Mouse (Mus musculus): ENCODE measurements around the gene Ppfia4. TPM values are rescaled to one million over a fixed set of nuclear protein-coding genes. Genes with fewer than 3 reads are reported as not detected.
A peak's percentile ranks its signal among the peaks of the same experiment; 100 is the strongest.

Gene Ppfia4
- total RNA-seq (2022) = under 1 TPM; 0.21 to 0.65 (median 0.55) TPM

- peak; percentile 18 to 55 for DNase-seq (ENCODE audit: low spot score in 2 of 2)
These were observed at the start of gene Ppfia4 for GRCm38 (mm10) chr1:134332770-134333271. Ppfia4 (minus strand) TSS chr1:134332928.

- no peak for DNase-seq (ENCODE audit: low spot score in 2 of 2)
These were observed 49.3 kb upstream of the Ppfia4 start for GRCm38 (mm10) chr1:134381795-134382625.

GRCm38 (mm10) chr1:134381051-134381450, 48.3 kb upstream of the Ppfia4 start:
- no peak for DNase-seq (ENCODE audit: low spot score in 2 of 2)

- no peak for DNase-seq (ENCODE audit: low spot score in 2 of 2)
These were observed 41.4 kb upstream of the Ppfia4 start for GRCm38 (mm10) chr1:134374124-134374523.

- peak; percentile 30 to 35 for DNase-seq (ENCODE audit: low spot score in 2 of 2)
These were observed 36.1 kb upstream of the Ppfia4 start for GRCm38 (mm10) chr1:134368777-134369337.

GRCm38 (mm10) chr1:134365491-134365890, 32.8 kb upstream of the Ppfia4 start:
- no peak for DNase-seq (ENCODE audit: low spot score in 2 of 2)

- DNase-seq (ENCODE audit: low spot score in 2 of 2) = no peak
These were observed 30.5 kb upstream of the Ppfia4 start for GRCm38 (mm10) chr1:134363194-134363593.

GRCm38 (mm10) chr1:134361857-134362212, 29.1 kb upstream of the Ppfia4 start, which contains the start of gene Tmem183a:
Tmem183a (minus strand) TSS chr1:134361979.
- DNase-seq (ENCODE audit: low spot score in 2 of 2) = peak; percentile 94 to 95

- DNase-seq (ENCODE audit: low spot score in 2 of 2) = no peak
These were observed 28.6 kb upstream of the Ppfia4 start for GRCm38 (mm10) chr1:134361195-134361856.

- no peak for DNase-seq (ENCODE audit: low spot score in 2 of 2)
These were observed 27.9 kb upstream of the Ppfia4 start for GRCm38 (mm10) chr1:134360656-134361055.

GRCm38 (mm10) chr1:134357461-134357860, 24.7 kb upstream of the Ppfia4 start:
- no peak for DNase-seq (ENCODE audit: low spot score in 2 of 2)

- no peak for DNase-seq (ENCODE audit: low spot score in 2 of 2)
These were observed 20.6 kb upstream of the Ppfia4 start for GRCm38 (mm10) chr1:134353326-134353725.

GRCm38 (mm10) chr1:134347791-134348190, 15.1 kb upstream of the Ppfia4 start:
- no peak for DNase-seq (ENCODE audit: low spot score in 2 of 2)

GRCm38 (mm10) chr1:134345075-134345474, 12.3 kb upstream of the Ppfia4 start:
- no peak for DNase-seq (ENCODE audit: low spot score in 2 of 2)

- no peak for DNase-seq (ENCODE audit: low spot score in 2 of 2)
These were observed 11.6 kb upstream of the Ppfia4 start for GRCm38 (mm10) chr1:134344005-134344950.

GRCm38 (mm10) chr1:134343567-134343966, 10.8 kb upstream of the Ppfia4 start:
- DNase-seq (ENCODE audit: low spot score in 2 of 2) = no peak

- DNase-seq (ENCODE audit: low spot score in 2 of 2) = no peak
These were observed 10.1 kb upstream of the Ppfia4 start for GRCm38 (mm10) chr1:134342781-134343310.

GRCm38 (mm10) chr1:134342278-134342664, 9.5 kb upstream of the Ppfia4 start:
- DNase-seq (ENCODE audit: low spot score in 2 of 2) = no peak

GRCm38 (mm10) chr1:134341641-134342277, 9.0 kb upstream of the Ppfia4 start:
- DNase-seq (ENCODE audit: low spot score in 2 of 2) = no peak
